Mouse (Mus musculus): ENCODE data around the gene Urad. TPM values are rescaled to one million over a fixed set of nuclear protein-coding genes. Genes with fewer than 3 reads are reported as not detected.

Urad gene
- polyA plus RNA-seq, 1 experiment from 2014 or later = not detected

GRCm38 (mm10) chr5:147332711-147333110 is 10.5 kb upstream of the Urad start:
- Histone ChIP-seq H3K9ac (ENCODE audit: low read depth, low read length) (no peak overlapping the region), H3K4me3 (ENCODE audit: low read depth, low read length) (no peak overlapping the region), H3K27me3 (ENCODE audit: control insufficient read depth, insufficient read depth, low read depth, low read length) (no peaks in the 10 kb centered on the region), H3K36me3 (ENCODE audit: control insufficient read depth, insufficient read depth, low read length) (no peaks in the 10 kb centered on the region), H3K4me2 (ENCODE audit: low read length) (no peak overlapping the region), H3K27ac (ENCODE audit: low read length) (no peak overlapping the region), H3K9me3 (replicated peaks; ENCODE audit: control insufficient read depth, low read length, poor library complexity, severe bottlenecking) (no peaks in the 10 kb centered on the region), H3K4me1 (ENCODE audit: control insufficient read depth, insufficient read depth, low read length) (no peaks in the 10 kb centered on the region)
- no peak for ATAC-seq
- 56% methylated on average over 7 of the region's 7 CpGs for WGBS

GRCm38 (mm10) chr5:147331547-147331946 is 9.3 kb upstream of the Urad start:
- Histone ChIP-seq H3K9ac (ENCODE audit: low read depth, low read length) (no peak overlapping the region), H3K4me3 (ENCODE audit: low read depth, low read length) (no peak overlapping the region), H3K9me3 (replicated peaks; ENCODE audit: control insufficient read depth, low read length, poor library complexity, severe bottlenecking) (no peaks in the 10 kb centered on the region), H3K4me1 (ENCODE audit: control insufficient read depth, insufficient read depth, low read length) (no peaks in the 10 kb centered on the region), H3K4me2 (ENCODE audit: low read length) (no peak overlapping the region), H3K27me3 (ENCODE audit: control insufficient read depth, insufficient read depth, low read depth, low read length) (no peaks in the 10 kb centered on the region), H3K27ac (ENCODE audit: low read length) (no peak overlapping the region), H3K36me3 (ENCODE audit: control insufficient read depth, insufficient read depth, low read length) (no peaks in the 10 kb centered on the region)
- WGBS = 39% methylated on average over 2 of the region's 2 CpGs
- ATAC-seq = no peak

GRCm38 (mm10) chr5:147329946-147330345 is 7.7 kb upstream of the Urad start:
- H3K9ac ChIP-seq (ENCODE audit: low read depth, low read length) = no peak overlapping the region
- H3K27me3 ChIP-seq (ENCODE audit: control insufficient read depth, insufficient read depth, low read depth, low read length) = no peaks in the 10 kb centered on the region
- no peak overlapping the region for H3K4me3 ChIP-seq (ENCODE audit: low read depth, low read length)
- no peak overlapping the region for H3K27ac ChIP-seq (ENCODE audit: low read length)
- ATAC-seq = no peak
- WGBS = 87% methylated on average over 11 of the region's 11 CpGs
- no peak overlapping the region for H3K4me2 ChIP-seq (ENCODE audit: low read length)
- no peaks in the 10 kb centered on the region for H3K9me3 ChIP-seq (replicated peaks; ENCODE audit: control insufficient read depth, low read length, poor library complexity, severe bottlenecking)
- H3K4me1 ChIP-seq (ENCODE audit: control insufficient read depth, insufficient read depth, low read length) = no peaks in the 10 kb centered on the region
- no peaks in the 10 kb centered on the region for H3K36me3 ChIP-seq (ENCODE audit: control insufficient read depth, insufficient read depth, low read length)

- H3K9me3 ChIP-seq (replicated peaks; ENCODE audit: control insufficient read depth, low read length, poor library complexity, severe bottlenecking) = no peaks in the 10 kb centered on the region
- peaks cover 4% of the 10 kb centered on the region for H3K27me3 ChIP-seq (ENCODE audit: control insufficient read depth, insufficient read depth, low read depth, low read length)
- ATAC-seq = no peak
- H3K36me3 ChIP-seq (ENCODE audit: control insufficient read depth, insufficient read depth, low read length) = no peaks in the 10 kb centered on the region
- no peak overlapping the region for H3K4me2 ChIP-seq (ENCODE audit: low read length)
- 85% methylated on average over 5 of the region's 5 CpGs for WGBS
- no peak overlapping the region for H3K4me3 ChIP-seq (ENCODE audit: low read depth, low read length)
- no peak overlapping the region for H3K27ac ChIP-seq (ENCODE audit: low read length)
- no peak overlapping the region for H3K9ac ChIP-seq (ENCODE audit: low read depth, low read length)
- no peaks in the 10 kb centered on the region for H3K4me1 ChIP-seq (ENCODE audit: control insufficient read depth, insufficient read depth, low read length)
Observed at GRCm38 (mm10) chr5:147327636-147328035, 5.4 kb upstream of the Urad start.

- H3K4me2 ChIP-seq (ENCODE audit: low read length) = no peak overlapping the region
- H3K36me3 ChIP-seq (ENCODE audit: control insufficient read depth, insufficient read depth, low read length) = no peaks in the 10 kb centered on the region
- no peak for ATAC-seq
- H3K27me3 ChIP-seq (ENCODE audit: control insufficient read depth, insufficient read depth, low read depth, low read length) = peaks cover 20% of the 10 kb centered on the region
- H3K4me3 ChIP-seq (ENCODE audit: low read depth, low read length) = no peak overlapping the region
- 77% methylated on average over 11 of the region's 11 CpGs for WGBS
- no peak overlapping the region for H3K9ac ChIP-seq (ENCODE audit: low read depth, low read length)
- no peaks in the 10 kb centered on the region for H3K9me3 ChIP-seq (replicated peaks; ENCODE audit: control insufficient read depth, low read length, poor library complexity, severe bottlenecking)
- no peak overlapping the region for H3K27ac ChIP-seq (ENCODE audit: low read length)
- no peaks in the 10 kb centered on the region for H3K4me1 ChIP-seq (ENCODE audit: control insufficient read depth, insufficient read depth, low read length)
Observed at GRCm38 (mm10) chr5:147325931-147326330, 3.7 kb upstream of the Urad start.

- 21% methylated on average over 17 of the region's 17 CpGs for WGBS
- no peak overlapping the region for H3K27ac ChIP-seq (ENCODE audit: low read length)
- H3K9ac ChIP-seq (ENCODE audit: low read depth, low read length) = no peak overlapping the region
- ATAC-seq = no peak
- no peaks in the 10 kb centered on the region for H3K36me3 ChIP-seq (ENCODE audit: control insufficient read depth, insufficient read depth, low read length)
- H3K4me3 ChIP-seq (ENCODE audit: low read depth, low read length) = no peak overlapping the region
- no peaks in the 10 kb centered on the region for H3K9me3 ChIP-seq (replicated peaks; ENCODE audit: control insufficient read depth, low read length, poor library complexity, severe bottlenecking)
- no peak overlapping the region for H3K4me2 ChIP-seq (ENCODE audit: low read length)
- H3K4me1 ChIP-seq (ENCODE audit: control insufficient read depth, insufficient read depth, low read length) = no peaks in the 10 kb centered on the region
- peaks cover 34% of the 10 kb centered on the region for H3K27me3 ChIP-seq (ENCODE audit: control insufficient read depth, insufficient read depth, low read depth, low read length)
Observed at GRCm38 (mm10) chr5:147323237-147323917, 1.1 kb upstream of the Urad start.

- H3K27ac ChIP-seq (ENCODE audit: low read length) = no peak overlapping the region
- peaks cover 2% of the 10 kb centered on the region; the same call in 1 of the 2 replicates for H3K4me1 ChIP-seq (ENCODE audit: control insufficient read depth, insufficient read depth, low read length)
- H3K27me3 ChIP-seq (ENCODE audit: control insufficient read depth, insufficient read depth, low read depth, low read length) = peaks cover 66% of the 10 kb centered on the region
- no peak overlapping the region for H3K9ac ChIP-seq (ENCODE audit: low read depth, low read length)
- H3K36me3 ChIP-seq (ENCODE audit: control insufficient read depth, insufficient read depth, low read length) = no peaks in the 10 kb centered on the region
- H3K9me3 ChIP-seq (replicated peaks; ENCODE audit: control insufficient read depth, low read length, poor library complexity, severe bottlenecking) = no peaks in the 10 kb centered on the region
- ATAC-seq = peak; percentile 61; the same call in 1 of the 2 replicates
- no peak overlapping the region for H3K4me3 ChIP-seq (ENCODE audit: low read depth, low read length)
- no peak overlapping the region for H3K4me2 ChIP-seq (ENCODE audit: low read length)
Observed at GRCm38 (mm10) chr5:147319653-147320052, 2.6 kb downstream of the Urad start.

GRCm38 (mm10) chr5:147317991-147318390 is 4.2 kb downstream of the Urad start:
- Histone ChIP-seq H3K4me3 (ENCODE audit: low read depth, low read length) (no peak overlapping the region), H3K27me3 (ENCODE audit: control insufficient read depth, insufficient read depth, low read depth, low read length) (peaks cover 82% of the 10 kb centered on the region), H3K36me3 (ENCODE audit: control insufficient read depth, insufficient read depth, low read length) (no peaks in the 10 kb centered on the region), H3K9ac (ENCODE audit: low read depth, low read length) (no peak overlapping the region), H3K9me3 (replicated peaks; ENCODE audit: control insufficient read depth, low read length, poor library complexity, severe bottlenecking) (no peaks in the 10 kb centered on the region), H3K27ac (ENCODE audit: low read length) (no peak overlapping the region), H3K4me1 (ENCODE audit: control insufficient read depth, insufficient read depth, low read length) (peaks cover 2% of the 10 kb centered on the region; the same call in 1 of the 2 replicates), H3K4me2 (ENCODE audit: low read length) (no peak overlapping the region)
- no peak for ATAC-seq
- 21% methylated on average over 7 of the region's 7 CpGs for WGBS

- no peaks in the 10 kb centered on the region for H3K9me3 ChIP-seq (replicated peaks; ENCODE audit: control insufficient read depth, low read length, poor library complexity, severe bottlenecking)
- H3K36me3 ChIP-seq (ENCODE audit: control insufficient read depth, insufficient read depth, low read length) = no peaks in the 10 kb centered on the region
- no peak overlapping the region for H3K27ac ChIP-seq (ENCODE audit: low read length)
- no peak for ATAC-seq
- H3K9ac ChIP-seq (ENCODE audit: low read depth, low read length) = no peak overlapping the region
- peaks cover 2% of the 10 kb centered on the region; the same call in 1 of the 2 replicates for H3K4me1 ChIP-seq (ENCODE audit: control insufficient read depth, insufficient read depth, low read length)
- peaks cover 78% of the 10 kb centered on the region for H3K27me3 ChIP-seq (ENCODE audit: control insufficient read depth, insufficient read depth, low read depth, low read length)
- no peak overlapping the region for H3K4me3 ChIP-seq (ENCODE audit: low read depth, low read length)
- 5% methylated on average over 7 of the region's 7 CpGs for WGBS
- no peak overlapping the region for H3K4me2 ChIP-seq (ENCODE audit: low read length)
Observed at GRCm38 (mm10) chr5:147317321-147317720, 4.9 kb downstream of the Urad start.
